Mouse (Mus musculus) heart, postnatal 25 days (tissue): ENCODE results near the gene Morn1. TPM values are rescaled to one million over a fixed set of nuclear protein-coding genes. Genes with fewer than 3 reads are reported as not detected.

ENCODE experiments used
- DNase-seq: peaks from one replicate; pipeline ENCODE4 v3.0.0; 2022; ENCODE audit warnings: low spot score
- intact Hi-C: fragments of 180-260 bp; cut with DNase I; formaldehyde crosslinking; loops from one replicate; pipeline ENCODE4 v1.15.1; 2025
- total RNA-seq, 2 experiments: library from RNA; stranded (reverse); gene quantifications; 2 replicates each; pipeline ENCODE4 v1.2.3; 2021

Morn1 gene
- total RNA-seq: 1 to 10 TPM; 1.1 to 1.3 TPM

GRCm38 (mm10) chr4:155086108-155087024 lies at the start of gene Morn1, which contains the start of gene Rer1:
TSS of gene Morn1 (plus strand) at chr4:155086577.
TSS of gene Rer1 (minus strand) at chr4:155086382.
- DNase-seq: peak; percentile 99
- intact Hi-C loops: loop anchor here (5.0 kb wide), 1 partner anchor 541 kb away; no protein-coding TSS in a partner anchor

GRCm38 (mm10) chr4:155040197-155040596 lies 46.2 kb upstream of the Morn1 start:
- DNase-seq: no peak
- intact Hi-C loops: no loop called here

GRCm38 (mm10) chr4:155040696-155041095 lies 45.7 kb upstream of the Morn1 start:
- intact Hi-C loops: no loop called here

GRCm38 (mm10) chr4:155042606-155043288 lies 43.6 kb upstream of the Morn1 start:
- intact Hi-C loops: no loop called here
- no peak for DNase-seq

More at GRCm38 (mm10) chr4:155040696-155041095, 45.7 kb upstream of the Morn1 start:
- no peak for DNase-seq

- DNase-seq: no peak
- intact Hi-C loops: no loop called here
These were observed 43.1 kb upstream of the Morn1 start for GRCm38 (mm10) chr4:155043289-155043625.

- no peak for DNase-seq
- intact Hi-C loops: no loop called here
These were observed 39.7 kb upstream of the Morn1 start for GRCm38 (mm10) chr4:155046636-155047035.

- intact Hi-C loops: no loop called here
- DNase-seq: no peak
These were observed 36.3 kb upstream of the Morn1 start for GRCm38 (mm10) chr4:155050116-155050515.

GRCm38 (mm10) chr4:155056724-155057123 lies 29.7 kb upstream of the Morn1 start, which contains the start of gene Plch2:
TSS of gene Plch2 (minus strand) at chr4:155056784.
- intact Hi-C loops: no loop called here
- DNase-seq: no peak

- intact Hi-C loops: no loop called here
- DNase-seq: no peak
These were observed 28.1 kb upstream of the Morn1 start for GRCm38 (mm10) chr4:155058325-155058724.

GRCm38 (mm10) chr4:155063895-155064294 lies 22.5 kb upstream of the Morn1 start:
- DNase-seq: no peak
- intact Hi-C loops: loop anchor here (2.0 kb wide), 2 partner anchors 83 to 183 kb away; no protein-coding TSS in a partner anchor

- DNase-seq: no peak
- intact Hi-C loops: loop anchor here (2.0 kb wide), 2 partner anchors 84 to 184 kb away; no protein-coding TSS in a partner anchor
These were observed 21.9 kb upstream of the Morn1 start for GRCm38 (mm10) chr4:155064474-155064873.

- intact Hi-C loops: loop anchor here (1.0 to 2.0 kb wide), 3 partner anchors 85 to 185 kb away; no protein-coding TSS in a partner anchor
- peak; percentile 58 for DNase-seq
These were observed 20.2 kb upstream of the Morn1 start for GRCm38 (mm10) chr4:155065970-155066833.

- intact Hi-C loops: loop anchor here (1.0 kb wide), 1 partner anchor 123 kb away; no protein-coding TSS in a partner anchor
- DNase-seq: peak; percentile 94
These were observed 19.4 kb upstream of the Morn1 start, which contains the start of gene Pex10 for GRCm38 (mm10) chr4:155066834-155067522. TSS of gene Pex10 (plus strand) at chr4:155067016.

- DNase-seq: no peak
- intact Hi-C loops: no loop called here
These were observed 17.9 kb upstream of the Morn1 start for GRCm38 (mm10) chr4:155068357-155068972.

- intact Hi-C loops: no loop called here
- DNase-seq: no peak
These were observed 17.2 kb upstream of the Morn1 start for GRCm38 (mm10) chr4:155069191-155069590.

- intact Hi-C loops: no loop called here
- DNase-seq: no peak
These were observed 16.2 kb upstream of the Morn1 start for GRCm38 (mm10) chr4:155070199-155070598.

- DNase-seq: no peak
- intact Hi-C loops: no loop called here
These were observed 15.5 kb upstream of the Morn1 start for GRCm38 (mm10) chr4:155070921-155071320.

- intact Hi-C loops: no loop called here
- no peak for DNase-seq
These were observed 12.0 kb upstream of the Morn1 start for GRCm38 (mm10) chr4:155074418-155074817.

- no peak for DNase-seq
- intact Hi-C loops: no loop called here
These were observed 11.2 kb upstream of the Morn1 start for GRCm38 (mm10) chr4:155075137-155075536.
